Mouse (Mus musculus): ENCODE results near the gene Pum2. TPM values are rescaled to one million over a fixed set of nuclear protein-coding genes. Genes with fewer than 3 reads are reported as not detected.

Gene Pum2
- total and polyA plus RNA-seq, 2 experiments from 2014 or later, result 35.3 to 117 TPM

- Histone ChIP-seq H3K27ac (ENCODE audit: low read depth, low read length) (peak overlapping the region; percentile 99), H3K4me2 (ENCODE audit: low read depth, low read length, poor library complexity, severe bottlenecking) (peak overlapping the region; percentile 51), H3K36me3 (ENCODE audit: insufficient read depth, low read length) (no peaks in the 10 kb centered on the region), H3K9me3 (ENCODE audit: low read length) (no peaks in the 10 kb centered on the region), H3K27me3 (ENCODE audit: insufficient read depth, low read length) (no peaks in the 10 kb centered on the region), H3K9ac (replicated peaks; ENCODE audit: low read length, poor library complexity, severe bottlenecking) (peak overlapping the region; percentile 99), H3K4me3 (ENCODE audit: low read depth, low read length) (peak overlapping the region; percentile 95), H3K4me1 (ENCODE audit: insufficient read depth, low read length) (peaks cover 13% of the 10 kb centered on the region)
- ATAC-seq (ENCODE audit: low FRiP score) (peak; percentile 82), DNase-seq (ENCODE audit: low spot score) (peak; percentile 55)
- TF ChIP-seq CTCF (IDR thresholded peaks at IDR 0.05), result no peak
- 0% methylated on average over 30 of the region's 62 CpGs for WGBS
Measured at GRCm38 (mm10) chr12:8674377-8674864, 487 bp downstream of the Pum2 start.

- H3K36me3 ChIP-seq (ENCODE audit: insufficient read depth, low read length), result no peaks in the 10 kb centered on the region
- H3K9me3 ChIP-seq (ENCODE audit: low read length), result no peaks in the 10 kb centered on the region
- ATAC-seq (ENCODE audit: low FRiP score) (no peak), DNase-seq (ENCODE audit: low spot score) (no peak)
- H3K27me3 ChIP-seq (ENCODE audit: insufficient read depth, low read length), result no peaks in the 10 kb centered on the region
- H3K27ac ChIP-seq (ENCODE audit: low read depth, low read length), result peak overlapping the region; percentile 99
- peak overlapping the region; percentile 51 for H3K4me2 ChIP-seq (ENCODE audit: low read depth, low read length, poor library complexity, severe bottlenecking)
- no peak for TF ChIP-seq CTCF (IDR thresholded peaks at IDR 0.05)
- H3K4me1 ChIP-seq (ENCODE audit: insufficient read depth, low read length), result peaks cover 13% of the 10 kb centered on the region
- WGBS, result under 1% methylated on average over 20 of the region's 20 CpGs
- peak overlapping the region; percentile 99 for H3K9ac ChIP-seq (replicated peaks; ENCODE audit: low read length, poor library complexity, severe bottlenecking)
- peak overlapping the region; percentile 95 for H3K4me3 ChIP-seq (ENCODE audit: low read depth, low read length)
Measured at GRCm38 (mm10) chr12:8674891-8675341, 982 bp downstream of the Pum2 start.

DNA sequence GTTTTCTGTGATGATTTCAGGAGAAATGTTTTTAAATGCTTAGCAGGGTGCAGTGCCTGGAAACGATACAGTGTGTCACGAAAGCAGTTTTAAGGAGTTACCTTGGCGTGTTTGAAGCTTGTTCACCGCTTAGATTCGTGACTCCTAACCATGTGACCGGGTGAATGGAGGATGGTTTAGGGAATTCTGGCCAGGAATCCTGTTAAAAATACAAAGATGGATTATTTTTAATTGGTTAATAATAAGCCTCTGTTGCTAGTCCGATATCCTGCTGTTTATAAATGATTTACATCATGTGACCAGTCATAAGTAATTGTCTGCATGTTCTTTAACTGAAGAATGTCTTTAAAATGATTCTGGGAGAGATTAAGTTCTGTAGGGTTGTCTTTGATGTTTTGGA, 1.4 kb downstream of the Pum2 start:
- TF ChIP-seq CTCF (IDR thresholded peaks at IDR 0.05), result no peak
- no peak for DNase-seq (ENCODE audit: low spot score)
- WGBS, result 1% methylated on average over 7 of the region's 7 CpGs
- Histone ChIP-seq H3K4me2 (ENCODE audit: low read depth, low read length, poor library complexity, severe bottlenecking) (peak overlapping the region; percentile 51), H3K9ac (replicated peaks; ENCODE audit: low read length, poor library complexity, severe bottlenecking) (peak overlapping the region; percentile 99), H3K4me3 (ENCODE audit: low read depth, low read length) (peak overlapping the region; percentile 95), H3K27me3 (ENCODE audit: insufficient read depth, low read length) (no peaks in the 10 kb centered on the region), H3K36me3 (ENCODE audit: insufficient read depth, low read length) (no peaks in the 10 kb centered on the region), H3K9me3 (ENCODE audit: low read length) (no peaks in the 10 kb centered on the region), H3K4me1 (ENCODE audit: insufficient read depth, low read length) (peaks cover 13% of the 10 kb centered on the region), H3K27ac (ENCODE audit: low read depth, low read length) (peak overlapping the region; percentile 99; the same call in 1 of the 2 replicates)
- no peak for ATAC-seq (ENCODE audit: low FRiP score)

DNA sequence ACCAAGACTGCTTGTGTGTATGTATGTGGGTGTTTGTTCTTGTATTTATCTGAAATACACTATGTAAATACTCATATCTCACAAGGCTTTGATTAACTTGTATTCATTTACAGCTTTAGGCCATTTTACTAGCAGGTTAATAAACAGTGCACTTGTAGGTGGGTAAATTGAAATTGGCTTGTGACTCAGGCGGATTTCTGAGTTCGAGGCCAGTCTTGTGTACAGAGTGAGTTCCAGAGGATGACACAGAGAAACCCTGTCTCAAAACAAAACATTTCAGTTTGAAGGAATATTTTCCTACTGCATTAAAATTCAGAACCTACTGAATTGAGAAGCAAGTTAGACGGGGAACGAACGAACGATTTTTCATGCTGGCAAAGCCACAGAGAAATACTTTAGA, 2.4 kb downstream of the Pum2 start:
- ATAC-seq (ENCODE audit: low FRiP score) (no peak), DNase-seq (ENCODE audit: low spot score) (no peak)
- H3K4me3 ChIP-seq (ENCODE audit: low read depth, low read length), result peak overlapping the region; percentile 18
- TF ChIP-seq CTCF (IDR thresholded peaks at IDR 0.05), result no peak
- no peaks in the 10 kb centered on the region for H3K9me3 ChIP-seq (ENCODE audit: low read length)
- H3K27me3 ChIP-seq (ENCODE audit: insufficient read depth, low read length), result no peaks in the 10 kb centered on the region
- H3K9ac ChIP-seq (replicated peaks; ENCODE audit: low read length, poor library complexity, severe bottlenecking), result no peak overlapping the region
- no peaks in the 10 kb centered on the region for H3K36me3 ChIP-seq (ENCODE audit: insufficient read depth, low read length)
- H3K4me1 ChIP-seq (ENCODE audit: insufficient read depth, low read length), result peaks cover 13% of the 10 kb centered on the region
- WGBS, result 45% methylated on average over 6 of the region's 6 CpGs
- H3K27ac ChIP-seq (ENCODE audit: low read depth, low read length), result no peak overlapping the region
- H3K4me2 ChIP-seq (ENCODE audit: low read depth, low read length, poor library complexity, severe bottlenecking), result peak overlapping the region; percentile 51

GRCm38 (mm10) chr12:8677926-8678325, 4.0 kb downstream of the Pum2 start:
- Histone ChIP-seq H3K4me2 (ENCODE audit: low read depth, low read length, poor library complexity, severe bottlenecking) (no peak overlapping the region), H3K9ac (replicated peaks; ENCODE audit: low read length, poor library complexity, severe bottlenecking) (no peak overlapping the region), H3K4me3 (ENCODE audit: low read depth, low read length) (no peak overlapping the region), H3K9me3 (ENCODE audit: low read length) (no peaks in the 10 kb centered on the region), H3K36me3 (ENCODE audit: insufficient read depth, low read length) (no peaks in the 10 kb centered on the region), H3K4me1 (ENCODE audit: insufficient read depth, low read length) (peaks cover 13% of the 10 kb centered on the region), H3K27me3 (ENCODE audit: insufficient read depth, low read length) (no peaks in the 10 kb centered on the region), H3K27ac (ENCODE audit: low read depth, low read length) (no peak overlapping the region)
- ATAC-seq (ENCODE audit: low FRiP score) (no peak), DNase-seq (ENCODE audit: low spot score) (no peak)
- TF ChIP-seq CTCF (IDR thresholded peaks at IDR 0.05), result no peak

DNA sequence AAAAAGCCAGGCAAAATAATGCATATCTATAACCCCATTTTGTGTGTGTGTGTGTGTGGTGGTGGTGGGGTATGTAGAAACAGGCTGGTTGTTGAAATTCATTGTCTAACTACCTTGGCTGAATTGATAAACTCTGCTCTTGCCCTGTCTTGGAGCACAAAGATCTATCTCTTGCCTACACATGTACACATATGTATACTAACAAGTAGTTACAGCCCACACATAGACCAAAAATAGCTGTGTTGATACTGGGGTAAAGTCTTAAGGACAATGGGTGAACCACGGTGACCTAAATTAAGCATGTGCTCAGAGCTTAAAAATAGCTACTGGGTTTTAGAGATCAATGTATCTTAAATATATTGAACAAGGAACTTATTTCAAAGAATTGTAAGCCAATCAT, 10.3 kb downstream of the Pum2 start:
- Histone ChIP-seq H3K4me2 (ENCODE audit: low read depth, low read length, poor library complexity, severe bottlenecking) (no peak overlapping the region), H3K27ac (ENCODE audit: low read depth, low read length) (no peak overlapping the region), H3K4me3 (ENCODE audit: low read depth, low read length) (no peak overlapping the region), H3K27me3 (ENCODE audit: insufficient read depth, low read length) (no peaks in the 10 kb centered on the region), H3K36me3 (ENCODE audit: insufficient read depth, low read length) (no peaks in the 10 kb centered on the region), H3K9me3 (ENCODE audit: low read length) (no peaks in the 10 kb centered on the region), H3K9ac (replicated peaks; ENCODE audit: low read length, poor library complexity, severe bottlenecking) (no peak overlapping the region), H3K4me1 (ENCODE audit: insufficient read depth, low read length) (no peaks in the 10 kb centered on the region)
- DNase-seq (ENCODE audit: low spot score) (no peak), ATAC-seq (ENCODE audit: low FRiP score) (no peak)
- no peak for TF ChIP-seq CTCF (IDR thresholded peaks at IDR 0.05)
- 87% methylated on average over 1 of the region's 1 CpGs for WGBS
